Mouse (Mus musculus) frontal cortex, adult (tissue): ENCODE measurements around the gene Cadm4.

Source experiments
- ATAC-seq: cut with Nextera tagmentation; 2 replicates; pipeline ENCODE4 v1.9.2; 2017; ENCODE audit warnings: mild to moderate bottlenecking, moderate library complexity, mixed read lengths; ENCODE audit not compliant: low TSS enrichment

Cadm4 gene

GRCm38 (mm10) chr7:24481474-24482207 lies at the start of gene Cadm4:
Gene Cadm4 (plus strand): TSS chr7:24482023.
- ATAC-seq = peak; percentile 45

- no peak for ATAC-seq
These were observed 46.5 kb upstream of the Cadm4 start for GRCm38 (mm10) chr7:24435305-24435704.

GRCm38 (mm10) chr7:24437981-24438380 lies 43.8 kb upstream of the Cadm4 start:
- peak; percentile 68 for ATAC-seq

- no peak for ATAC-seq
These were observed 42.6 kb upstream of the Cadm4 start for GRCm38 (mm10) chr7:24439191-24439590.

- ATAC-seq = no peak
These were observed 41.9 kb upstream of the Cadm4 start for GRCm38 (mm10) chr7:24439891-24440290.

GRCm38 (mm10) chr7:24441785-24442184 lies 40.0 kb upstream of the Cadm4 start:
- ATAC-seq = no peak

GRCm38 (mm10) chr7:24442313-24442712 lies 39.5 kb upstream of the Cadm4 start:
- no peak for ATAC-seq

- no peak for ATAC-seq
These were observed 36.4 kb upstream of the Cadm4 start for GRCm38 (mm10) chr7:24445266-24445926.

- peak; percentile 51 for ATAC-seq
These were observed 35.0 kb upstream of the Cadm4 start for GRCm38 (mm10) chr7:24446697-24447340.

GRCm38 (mm10) chr7:24448782-24449517 lies 32.9 kb upstream of the Cadm4 start:
- ATAC-seq = peak; percentile 48; the same call in 1 of the 2 replicates

GRCm38 (mm10) chr7:24450585-24451017 lies 31.2 kb upstream of the Cadm4 start:
- no peak for ATAC-seq

GRCm38 (mm10) chr7:24451855-24452311 lies 29.9 kb upstream of the Cadm4 start, which contains the start of gene Irgc1:
Gene Irgc1 (minus strand): TSS chr7:24452297.
- peak; percentile 51; the same call in 1 of the 2 replicates for ATAC-seq

GRCm38 (mm10) chr7:24454199-24454598 lies 27.6 kb upstream of the Cadm4 start:
- ATAC-seq = no peak

- ATAC-seq = no peak
These were observed 26.1 kb upstream of the Cadm4 start for GRCm38 (mm10) chr7:24455726-24456125.

- no peak for ATAC-seq
These were observed 24.0 kb upstream of the Cadm4 start for GRCm38 (mm10) chr7:24457726-24458370.

- ATAC-seq = no peak
These were observed 22.4 kb upstream of the Cadm4 start for GRCm38 (mm10) chr7:24459440-24459839.

- no peak for ATAC-seq
These were observed 22.0 kb upstream of the Cadm4 start for GRCm38 (mm10) chr7:24459843-24460242.

- no peak for ATAC-seq
These were observed 20.3 kb upstream of the Cadm4 start for GRCm38 (mm10) chr7:24461376-24462051.

- ATAC-seq = no peak
These were observed 19.2 kb upstream of the Cadm4 start, which contains the start of gene Plaur for GRCm38 (mm10) chr7:24462388-24463319. Gene Plaur (plus strand): TSS chr7:24462484.
